Mouse (Mus musculus): ENCODE results near the gene Lrrtm3. TPM values are rescaled to one million over a fixed set of nuclear protein-coding genes. Genes with fewer than 3 reads are reported as not detected.

Gene Lrrtm3
- polyA plus RNA-seq, 1 experiment from 2014 or later, result 0.88 TPM

DNA sequence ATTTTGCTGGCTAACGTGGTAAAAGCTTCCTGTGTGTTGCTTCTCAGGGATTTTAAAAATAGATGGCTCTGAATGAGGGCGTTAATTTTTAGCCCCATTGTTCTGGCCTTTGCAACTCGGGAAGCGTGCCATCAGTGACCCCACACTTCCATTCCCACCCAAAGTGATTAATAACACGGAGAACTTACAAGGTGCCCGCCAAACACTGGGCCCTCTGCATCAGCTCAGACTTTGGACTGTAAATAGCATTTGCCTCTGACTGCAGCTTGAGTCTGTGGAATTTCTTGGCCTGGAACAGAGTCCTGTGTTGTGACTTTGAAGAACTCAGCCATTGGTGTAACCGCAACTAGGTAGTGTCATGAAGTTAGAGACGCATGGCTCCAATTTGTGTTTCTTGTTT, 139.2 kb downstream of the Lrrtm3 start:
- Histone ChIP-seq H3K27ac (replicated peaks) (no peak overlapping the region), H3K4me1 (peaks cover 10% of the 10 kb centered on the region), H3K36me3 (replicated peaks) (no peaks in the 10 kb centered on the region), H3K4me3 (no peak overlapping the region), H3K27me3 (replicated peaks; ENCODE audit: low read depth, poor library complexity, severe bottlenecking) (no peaks in the 10 kb centered on the region), H3K9me3 (no peaks in the 10 kb centered on the region)
- 78% methylated on average over 8 of the region's 8 CpGs for WGBS
- DNase-seq (ENCODE audit: low spot score), result no peak

GRCm38 (mm10) chr10:63947266-63947665, 142.8 kb downstream of the Lrrtm3 start:
- H3K36me3 ChIP-seq (replicated peaks), result no peaks in the 10 kb centered on the region
- no peak for DNase-seq (ENCODE audit: low spot score)
- 81% methylated on average over 4 of the region's 4 CpGs for WGBS

DNA sequence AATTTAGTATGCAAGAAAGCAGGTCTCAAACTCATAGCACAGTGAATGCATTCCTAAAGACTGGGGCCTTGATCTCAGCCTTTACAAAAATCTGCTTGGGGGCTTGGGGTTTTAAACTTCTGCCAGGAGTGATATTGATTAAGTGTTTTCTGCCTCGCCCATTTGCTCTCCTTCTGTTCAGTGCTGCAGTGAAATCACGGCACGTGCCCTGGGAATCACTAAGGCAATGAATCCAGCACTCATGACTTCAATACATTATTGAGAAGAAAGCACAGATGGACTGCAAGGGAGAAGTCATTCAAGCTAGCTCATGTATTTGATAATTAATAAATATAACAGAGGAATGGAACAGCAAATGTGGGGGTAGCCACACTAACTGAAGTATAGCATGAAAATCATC, 144.5 kb downstream of the Lrrtm3 start:
- no peak overlapping the region for H3K27ac ChIP-seq (replicated peaks)
- no peaks in the 10 kb centered on the region for H3K9me3 ChIP-seq
- no peaks in the 10 kb centered on the region for H3K36me3 ChIP-seq (replicated peaks)
- DNase-seq (ENCODE audit: low spot score), result no peak
- H3K4me3 ChIP-seq, result no peak overlapping the region
- 82% methylated on average over 3 of the region's 3 CpGs for WGBS
- H3K27me3 ChIP-seq (replicated peaks; ENCODE audit: low read depth, poor library complexity, severe bottlenecking), result no peaks in the 10 kb centered on the region
- no peaks in the 10 kb centered on the region for H3K4me1 ChIP-seq

More at GRCm38 (mm10) chr10:63947266-63947665, 142.8 kb downstream of the Lrrtm3 start:
- no peaks in the 10 kb centered on the region for H3K9me3 ChIP-seq
- H3K4me1 ChIP-seq, result no peaks in the 10 kb centered on the region
- H3K4me3 ChIP-seq, result no peak overlapping the region
- no peaks in the 10 kb centered on the region for H3K27me3 ChIP-seq (replicated peaks; ENCODE audit: low read depth, poor library complexity, severe bottlenecking)
- no peak overlapping the region for H3K27ac ChIP-seq (replicated peaks)

DNA sequence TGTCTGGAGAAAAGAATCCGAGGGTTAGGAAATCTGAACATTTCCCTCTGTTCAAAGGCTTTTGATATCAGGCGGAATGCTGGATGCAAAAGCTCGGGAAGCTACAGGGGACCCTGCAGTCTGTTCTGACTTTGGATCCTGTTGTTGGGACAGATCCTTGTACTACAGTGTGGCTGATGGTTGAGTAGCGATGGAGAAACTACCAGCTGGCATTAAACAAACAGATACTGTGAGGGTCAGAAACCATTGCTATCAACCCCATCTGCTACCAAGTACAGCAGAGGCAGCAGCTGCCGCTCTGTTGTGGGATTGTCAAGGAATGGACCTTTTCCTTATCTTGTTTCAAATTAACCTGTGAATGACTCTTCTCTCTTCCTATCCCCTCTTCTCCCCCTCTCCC, 156.1 kb downstream of the Lrrtm3 start:
- Histone ChIP-seq H3K4me1 (no peaks in the 10 kb centered on the region), H3K27ac (replicated peaks) (no peak overlapping the region), H3K36me3 (replicated peaks) (no peaks in the 10 kb centered on the region), H3K4me3 (no peak overlapping the region), H3K9me3 (no peaks in the 10 kb centered on the region), H3K27me3 (replicated peaks; ENCODE audit: low read depth, poor library complexity, severe bottlenecking) (no peaks in the 10 kb centered on the region)
- 80% methylated on average over 5 of the region's 5 CpGs for WGBS
- no peak for DNase-seq (ENCODE audit: low spot score)

DNA sequence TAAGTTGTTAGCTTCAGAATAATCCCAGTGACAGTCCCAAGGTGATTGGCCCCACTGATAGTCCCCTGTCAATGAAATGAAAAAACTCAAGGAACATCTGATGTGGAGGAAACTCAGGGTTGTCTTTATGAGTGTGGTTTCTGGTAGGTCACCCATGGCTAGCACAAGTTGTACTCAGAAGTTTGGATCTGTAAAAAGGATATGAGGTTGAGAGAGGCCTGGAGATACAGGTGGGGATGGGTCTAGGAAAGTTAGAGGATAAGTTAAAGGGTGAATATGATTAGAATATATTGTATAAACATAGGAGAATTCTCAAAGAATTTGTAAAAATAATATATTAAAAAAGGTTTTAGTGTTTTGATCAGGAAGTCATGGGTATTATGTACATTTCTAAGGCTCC, 162.7 kb downstream of the Lrrtm3 start, which contains the start of gene Gm10118:
Gene Gm10118, minus strand, starts transcription at position 101 of the 400 bp plus-strand sequence.
- H3K4me3 ChIP-seq, result no peak within 1 kb of the TSS
- no peak for DNase-seq (ENCODE audit: low spot score)
- no peak within 1 kb of the TSS for H3K27ac ChIP-seq (replicated peaks)
- H3K9me3 ChIP-seq, result no peaks in the 10 kb centered on the region
- H3K4me1 ChIP-seq, result no peaks in the 10 kb centered on the region
- no peaks in the 10 kb centered on the region for H3K36me3 ChIP-seq (replicated peaks)
- H3K27me3 ChIP-seq (replicated peaks; ENCODE audit: low read depth, poor library complexity, severe bottlenecking), result no peaks in the 10 kb centered on the region

DNA sequence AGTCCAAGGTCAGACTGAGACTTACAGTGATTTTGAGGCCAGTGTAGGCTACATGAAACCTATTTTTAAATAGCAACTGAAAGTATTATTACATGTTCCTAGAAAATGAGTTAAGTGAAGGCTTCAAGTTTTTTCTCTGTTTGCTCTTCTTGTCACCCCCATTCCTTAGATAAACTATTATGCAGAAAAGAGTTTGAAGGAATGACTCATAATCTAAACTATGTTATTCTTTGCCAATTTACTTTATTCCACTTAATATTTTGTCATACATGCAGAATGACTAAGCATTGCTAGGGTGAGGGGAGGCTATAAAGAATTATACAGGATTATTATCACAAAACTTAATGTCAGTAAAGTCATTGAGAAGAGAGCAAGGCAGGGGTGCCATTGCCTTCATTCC, 181.2 kb downstream of the Lrrtm3 start:
- Histone ChIP-seq H3K36me3 (replicated peaks) (no peaks in the 10 kb centered on the region), H3K27me3 (replicated peaks; ENCODE audit: low read depth, poor library complexity, severe bottlenecking) (no peaks in the 10 kb centered on the region), H3K4me1 (0 out of 2 replicates have a peak, but pooled peaks cover 5% of the 10 kb centered on the region), H3K9me3 (no peaks in the 10 kb centered on the region), H3K4me3 (no peak overlapping the region), H3K27ac (replicated peaks) (no peak overlapping the region)
- no peak for DNase-seq (ENCODE audit: low spot score)

GRCm38 (mm10) chr10:63899891-63900290, 190.2 kb downstream of the Lrrtm3 start:
- Histone ChIP-seq H3K27me3 (replicated peaks; ENCODE audit: low read depth, poor library complexity, severe bottlenecking) (no peaks in the 10 kb centered on the region), H3K4me3 (no peak overlapping the region), H3K4me1 (no peaks in the 10 kb centered on the region), H3K36me3 (replicated peaks) (no peaks in the 10 kb centered on the region), H3K9me3 (peaks cover 2% of the 10 kb centered on the region; the same call in 1 of the 2 replicates), H3K27ac (replicated peaks) (no peak overlapping the region)
- no peak for DNase-seq (ENCODE audit: low spot score)

GRCm38 (mm10) chr10:63894612-63895011, 195.5 kb downstream of the Lrrtm3 start:
- H3K4me3 ChIP-seq, result no peak overlapping the region
- no peaks in the 10 kb centered on the region for H3K4me1 ChIP-seq
- H3K9me3 ChIP-seq, result peaks cover 2% of the 10 kb centered on the region; the same call in 1 of the 2 replicates
- H3K36me3 ChIP-seq (replicated peaks), result no peaks in the 10 kb centered on the region
- H3K27ac ChIP-seq (replicated peaks), result no peak overlapping the region
- no peaks in the 10 kb centered on the region for H3K27me3 ChIP-seq (replicated peaks; ENCODE audit: low read depth, poor library complexity, severe bottlenecking)
- 90% methylated on average over 5 of the region's 5 CpGs for WGBS
- DNase-seq (ENCODE audit: low spot score), result no peak

- WGBS, result 87% methylated on average over 23 of the region's 23 CpGs
- no peak for DNase-seq (ENCODE audit: low spot score)
- H3K9me3 ChIP-seq, result no peaks in the 10 kb centered on the region
- H3K4me1 ChIP-seq, result no peaks in the 10 kb centered on the region
- H3K4me3 ChIP-seq, result no peak overlapping the region
- no peaks in the 10 kb centered on the region for H3K27me3 ChIP-seq (replicated peaks; ENCODE audit: low read depth, poor library complexity, severe bottlenecking)
- H3K27ac ChIP-seq (replicated peaks), result no peak overlapping the region
- H3K36me3 ChIP-seq (replicated peaks), result no peaks in the 10 kb centered on the region
Observed at GRCm38 (mm10) chr10:63886449-63887088, 203.5 kb downstream of the Lrrtm3 start.

DNA sequence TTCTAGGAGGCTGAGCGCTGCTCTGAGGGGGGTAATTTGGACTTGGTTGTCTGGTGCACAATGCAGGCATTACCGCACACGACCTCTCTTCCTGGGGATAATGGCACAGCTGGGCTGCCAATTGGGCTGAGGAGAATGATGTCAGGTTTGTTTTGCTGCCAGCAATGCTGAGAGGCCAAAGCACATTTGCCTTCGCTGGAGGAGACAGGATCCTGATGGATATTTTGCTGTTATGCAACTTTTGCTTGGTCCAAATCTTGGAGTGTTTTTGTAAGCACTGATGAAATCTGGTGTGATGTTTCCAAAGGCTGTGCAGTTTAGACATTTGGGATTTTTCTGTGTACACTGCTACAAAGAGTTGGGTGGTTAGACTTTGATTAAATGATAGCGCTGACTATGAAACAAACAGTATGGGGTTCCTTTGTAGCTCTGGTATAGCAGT, 209.6 kb downstream of the Lrrtm3 start:
- no peaks in the 10 kb centered on the region for H3K27me3 ChIP-seq (replicated peaks; ENCODE audit: low read depth, poor library complexity, severe bottlenecking)
- DNase-seq (ENCODE audit: low spot score), result no peak
- 79% methylated on average over 5 of the region's 5 CpGs for WGBS

More for the DNA sequence above, 209.6 kb downstream of the Lrrtm3 start:
- Histone ChIP-seq H3K27ac (replicated peaks) (no peak overlapping the region), H3K4me3 (no peak overlapping the region), H3K4me1 (no peaks in the 10 kb centered on the region), H3K9me3 (no peaks in the 10 kb centered on the region), H3K36me3 (replicated peaks) (no peaks in the 10 kb centered on the region)

Other genes starting within 250 kb of the Lrrtm3 start
- gene Gm10118, start 162.8 kb downstream of the Lrrtm3 start, polyA plus RNA-seq (2016; fragmentation: Nextera tagmentation; extraction: Ambion mirVana), result 0.11 TPM in 1 of 2 replicates, not detected in the other

Data from embryonic facial prominence, embryonic 10.5 days (tissue).